Mouse (Mus musculus): ENCODE results near the gene Cyp3a41b.
"Not testable (repeated sequence)": the region's sequence is repeated elsewhere in the genome, so short reads cannot be mapped to it uniquely, and the experiment has no call there.

DNA sequence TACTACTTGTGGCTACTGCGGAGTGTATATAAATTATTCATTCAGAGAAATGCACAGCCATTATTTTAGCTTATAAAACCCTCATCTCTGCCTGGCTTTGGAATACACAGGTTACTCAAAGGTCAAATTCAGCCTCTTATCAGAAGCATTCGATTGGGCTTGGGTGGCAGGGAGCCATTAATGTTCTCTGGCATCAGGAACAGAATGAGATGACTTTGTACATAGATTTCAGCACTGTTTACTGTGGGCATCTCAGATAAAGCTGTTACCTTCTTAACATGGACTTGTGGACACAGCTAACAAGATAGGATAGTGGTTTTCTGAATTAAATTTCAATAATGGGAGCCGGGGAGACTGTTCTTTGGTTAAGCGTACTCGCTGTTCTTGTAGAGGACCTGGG is 13.3 kb upstream of the Cyp3a41b start:
- TF ChIP-seq POLR2A (IDR thresholded peaks at IDR 0.05; ENCODE audit: borderline replicate concordance, control insufficient read depth, low read depth, low read length); CTCF (IDR thresholded peaks at IDR 0.05; ENCODE audit: control insufficient read depth, insufficient read depth, low read length): not testable (repeated sequence)
